Mouse (Mus musculus) kidney, embryonic 16.5 days (tissue): ENCODE measurements at regions not wholly inside any gene's neighbourhood (a gene's known extent, or its start where the extent isn't known, plus 50 kb on each side); places are given as distances from the start of the nearest gene placed in this dataset.

ENCODE experiments used
- ATAC-seq: fragments of 200-750 bp; cut with Nextera tagmentation; 2 replicates; pipeline ENCODE4 v1.8.0; 2017; ENCODE audit warnings: moderate TSS enrichment; ENCODE audit not compliant: low FRiP score, low TSS enrichment
- H3K27ac ChIP-seq: fragments of 300-500 bp; sonication (generic); 2 replicates; pipeline ENCODE4 v1.5.1; 2014; ENCODE audit warnings: low read length
- H3K27me3 ChIP-seq: fragments of 300-500 bp; sonication (generic); 2 replicates; pipeline ENCODE4 v1.6.1; 2014; ENCODE audit warnings: low read length, control low read depth, mixed read lengths; ENCODE audit not compliant: insufficient read depth
- H3K36me3 ChIP-seq: fragments of 300-500 bp; sonication (generic); 2 replicates; pipeline ENCODE4 v1.6.1; 2014; ENCODE audit warnings: low read length, control low read depth, mixed read lengths; ENCODE audit not compliant: insufficient read depth
- H3K4me1 ChIP-seq: fragments of 300-500 bp; sonication (generic); 2 replicates; pipeline ENCODE4 v1.6.1; 2014; ENCODE audit warnings: low read length, control low read depth, mixed read lengths; ENCODE audit not compliant: insufficient read depth
- H3K4me2 ChIP-seq: fragments of 300-500 bp; sonication (generic); replicated peaks from 2 replicates; pipeline ENCODE4 v1.6.1; 2014; ENCODE audit warnings: low read depth, low read length
- H3K4me3 ChIP-seq: fragments of 300-500 bp; sonication (generic); 2 replicates; pipeline ENCODE4 v1.5.1; 2014; ENCODE audit warnings: mild to moderate bottlenecking, low read length
- H3K9ac ChIP-seq: fragments of 300-500 bp; sonication (generic); replicated peaks from 2 replicates; pipeline ENCODE4 v1.6.1; 2014; ENCODE audit warnings: low read length
- H3K9me3 ChIP-seq: fragments of 300-500 bp; sonication (generic); 2 replicates; pipeline ENCODE4 v1.6.1; 2016; ENCODE audit warnings: low read length, control low read depth
- WGBS: fragments of 180-500 bp; shearing (Covaris S2); extraction: QIAGEN DNeasy Blood & Tissue Kit; methylation state at CpG from one replicate; pipeline ENCODE4 v1.1.7; 2014; 5-methylcytosine and 5-hydroxymethylcytosine counted together

GRCm38 (mm10) chr5:96941518-96941917, 56.0 kb upstream of the Bmp2k start:
- no peak overlapping the region for H3K9ac ChIP-seq
- no peaks in the 10 kb centered on the region for H3K36me3 ChIP-seq
- 82% methylated on average over 2 of the region's 2 CpGs for WGBS
- no peak overlapping the region for H3K4me2 ChIP-seq
- no peaks in the 10 kb centered on the region for H3K27me3 ChIP-seq
- no peak overlapping the region for H3K4me3 ChIP-seq
- peaks cover 10% of the 10 kb centered on the region; the same call in 1 of the 2 replicates for H3K4me1 ChIP-seq
- no peak for ATAC-seq
- no peak overlapping the region for H3K27ac ChIP-seq
- H3K9me3 ChIP-seq: no peaks in the 10 kb centered on the region
